Mouse (Mus musculus) MEL (cell line): ENCODE data around the gene Sergef.

ENCODE experiments used
- BHLHE40 ChIP-seq: IDR thresholded peaks from 2 replicates; pipeline ENCODE4 v1.6.1; 2012; ENCODE audit warnings: low read depth, mild to moderate bottlenecking, inconsistent platforms, low read length, improper control_type of control experiment, borderline replicate concordance
- CTCF ChIP-seq, 3 experiments: IDR thresholded peaks in 2 of 3; conservative IDR thresholded peaks in 1 of 3; 2 replicates each; pipeline ENCODE4 v1.5.1; 2011 to 2012; ENCODE audit warnings: low read length in 3 of 3, low read depth in 2 of 3, mild to moderate bottlenecking in 2 of 3, improper control_type of control experiment in 1 of 3, inconsistent platforms in 1 of 3, mixed read lengths in 1 of 3, moderate library complexity in 1 of 3; ENCODE audit not compliant: control insufficient read depth in 1 of 3, insufficient read depth in 1 of 3, poor library complexity in 1 of 3, severe bottlenecking in 1 of 3
- EP300 ChIP-seq, 2 experiments: IDR thresholded peaks; 2 replicates each; pipeline ENCODE4 v1.6.1; 2011; ENCODE audit warnings: improper control_type of control experiment in 2 of 2, low read length in 2 of 2, low read depth in 1 of 2, mild to moderate bottlenecking in 1 of 2
- MAZ ChIP-seq: IDR thresholded peaks from 2 replicates; pipeline ENCODE4 v1.6.1; 2012; ENCODE audit warnings: low read depth, mild to moderate bottlenecking, inconsistent platforms, low read length, improper control_type of control experiment
- MYC ChIP-seq: IDR thresholded peaks from 2 replicates; pipeline ENCODE4 v1.6.1; 2011; ENCODE audit warnings: low read depth, mild to moderate bottlenecking, low read length, improper control_type of control experiment, moderate library complexity
- POLR2A ChIP-seq, 2 experiments: IDR thresholded peaks; 2 replicates each; pipeline ENCODE4 v1.6.1; 2011 to 2012; ENCODE audit warnings: low read length in 2 of 2, mild to moderate bottlenecking in 2 of 2, control low read depth in 1 of 2, improper control_type of control experiment in 1 of 2, low read depth in 1 of 2, moderate library complexity in 1 of 2; ENCODE audit not compliant: control insufficient read depth in 1 of 2, insufficient read depth in 1 of 2, poor library complexity in 1 of 2
- SIN3A ChIP-seq: IDR thresholded peaks from 2 replicates; pipeline ENCODE4 v1.6.1; 2012; ENCODE audit warnings: low read length, improper control_type of control experiment, inconsistent platforms
- TCF12 ChIP-seq: IDR thresholded peaks from 2 replicates; pipeline ENCODE4 v1.6.1; 2014; ENCODE audit warnings: low read depth, mild to moderate bottlenecking, inconsistent platforms, low read length, improper control_type of control experiment, moderate library complexity
- USF2 ChIP-seq, 2 experiments: IDR thresholded peaks; 2 replicates each; pipeline ENCODE4 v1.6.1; 2011 to 2012; ENCODE audit warnings: improper control_type of control experiment in 2 of 2, low read length in 2 of 2, borderline replicate concordance in 1 of 2, inconsistent platforms in 1 of 2, low read depth in 1 of 2, mild to moderate bottlenecking in 1 of 2; ENCODE audit not compliant: insufficient read depth in 1 of 2
- ZNF384 ChIP-seq: IDR thresholded peaks from 2 replicates; pipeline ENCODE4 v1.6.1; 2012; ENCODE audit warnings: low read depth, mild to moderate bottlenecking, inconsistent platforms, low read length, improper control_type of control experiment

- TF ChIP-seq ZNF384: no peak
- no peak for TF ChIP-seq CTCF (IDR thresholded peaks at IDR 0.05 in 2 of 3, conservative IDR thresholded peaks at IDR 0.05 in 1 of 3; ENCODE audit: control insufficient read depth in 1 of 3, insufficient read depth in 1 of 3, low read depth in 2 of 3, low read length in 3 of 3, poor library complexity in 1 of 3, severe bottlenecking in 1 of 3)
- no peak for TF ChIP-seq SIN3A
- no peak for TF ChIP-seq MYC
- TF ChIP-seq BHLHE40: no peak
- no peak for TF ChIP-seq TCF12
- TF ChIP-seq EP300 (IDR thresholded peaks at IDR 0.05; ENCODE audit: low read depth in 1 of 2, low read length in 2 of 2): no peak
- no peak for TF ChIP-seq USF2 (IDR thresholded peaks at IDR 0.05; ENCODE audit: borderline replicate concordance in 1 of 2, insufficient read depth in 1 of 2, low read depth in 1 of 2, low read length in 2 of 2)
- TF ChIP-seq POLR2A (IDR thresholded peaks at IDR 0.05; ENCODE audit: control insufficient read depth in 1 of 2, insufficient read depth in 1 of 2, low read depth in 1 of 2, low read length in 2 of 2, poor library complexity in 1 of 2): no peak
- no peak for TF ChIP-seq MAZ
Measured at GRCm38 (mm10) chr7:46591546-46591945, 48.1 kb downstream of the Sergef start.
